Mouse (Mus musculus): ENCODE results near the gene Trmu.

DNA sequence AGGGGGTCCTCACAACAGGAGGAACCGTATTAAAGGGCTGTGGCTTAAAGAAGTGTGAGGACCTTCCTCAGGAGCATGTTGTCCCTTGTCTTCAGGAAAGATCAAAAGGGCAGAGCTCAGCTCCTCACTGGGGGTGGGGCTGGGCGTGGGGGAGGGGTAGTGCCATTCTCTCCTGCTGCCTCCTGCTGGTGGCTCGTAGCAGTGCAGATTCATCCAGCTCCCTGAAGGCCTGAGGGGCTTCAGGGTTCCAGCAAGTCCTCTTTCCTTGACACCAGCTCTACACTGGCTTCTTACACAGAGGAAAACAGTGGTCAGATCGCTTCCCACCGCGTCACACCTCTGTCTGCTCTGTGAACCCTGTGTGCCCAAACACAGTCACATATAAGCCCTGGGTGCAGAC, 38.1 kb upstream of the Trmu start:
- TF ChIP-seq POLR2A (IDR thresholded peaks at IDR 0.05; ENCODE audit: borderline replicate concordance, low read depth, low read length): no peak
- peak; percentile 6 for TF ChIP-seq CTCF (IDR thresholded peaks at IDR 0.05; ENCODE audit: low read depth, low read length)

All from bone marrow macrophage, adult 2 months (primary cell).